Mouse (Mus musculus): ENCODE measurements around the gene Rasd1. TPM values are rescaled to one million over a fixed set of nuclear protein-coding genes. Genes with fewer than 3 reads are reported as not detected.

Gene Rasd1
- polyA plus RNA-seq (2014; fragmentation: Illumina TruSeq; extraction: RNeasy Lipid Tissue Mini Kit (QIAGEN cat#74804); ENCODE audit: low read depth, low replicate concordance), result 1.0 TPM

DNA sequence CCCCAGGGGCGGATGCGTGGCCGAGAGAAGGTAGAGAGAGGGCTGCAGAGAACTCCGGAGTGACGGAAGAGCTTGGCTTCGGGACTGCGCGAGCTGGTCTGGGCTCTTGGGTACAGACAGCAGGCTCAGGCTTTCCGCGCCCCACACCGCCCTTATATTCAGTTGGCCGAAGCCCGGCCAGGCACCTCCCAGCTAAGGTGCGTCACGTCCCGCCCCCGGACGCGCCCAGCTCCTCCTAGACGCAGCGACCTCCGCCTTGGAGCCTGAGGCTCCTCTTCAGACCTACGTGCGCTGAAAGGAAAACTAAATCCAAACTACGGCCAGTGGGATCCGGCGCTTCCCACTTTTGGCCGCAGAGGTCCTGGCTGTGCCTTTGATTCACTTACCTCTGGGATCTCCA, at the start of gene Rasd1:
Gene Rasd1, minus strand, starts transcription at position 127 of the 400 bp plus-strand sequence.

DNA sequence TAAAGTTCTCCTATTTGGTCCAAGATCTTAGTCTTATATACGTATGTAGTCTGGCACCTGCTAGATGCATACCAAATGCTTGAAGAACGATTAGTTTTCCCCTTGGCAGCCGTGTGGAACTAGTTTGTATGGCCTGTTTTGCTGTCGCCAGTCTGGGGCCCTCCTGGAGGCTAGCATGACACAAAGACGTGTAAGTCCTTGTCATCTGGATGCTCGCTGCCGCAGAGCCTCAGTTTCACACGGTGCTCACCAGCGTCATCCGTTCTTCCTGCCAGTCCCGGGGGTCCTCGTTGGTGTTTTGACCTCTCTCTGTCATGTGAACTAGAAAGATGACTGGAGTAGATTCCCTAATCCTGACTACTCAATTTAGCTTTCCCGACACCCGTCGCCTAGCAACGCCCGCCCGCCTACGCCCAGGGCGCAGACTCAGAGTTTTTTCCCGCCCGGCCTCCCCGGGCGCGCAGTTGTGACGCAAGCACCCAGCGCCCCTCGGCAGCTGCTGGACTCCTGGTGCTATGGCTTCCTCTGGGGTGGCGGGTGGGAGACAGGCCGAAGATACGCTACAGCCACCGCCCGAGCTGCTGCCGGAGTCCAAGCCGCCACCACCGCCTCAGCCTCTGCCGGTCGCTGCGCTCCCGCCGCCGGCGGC, 16.9 kb downstream of the Rasd1 start, which contains the start of gene Med9:
Gene Med9, plus strand, starts transcription at position 455 of the 649 bp plus-strand sequence.

Other genes starting within 250 kb of the Rasd1 start
- gene Pld6, start 177.3 kb downstream of the Rasd1 start, polyA plus RNA-seq (2014; fragmentation: Illumina TruSeq; extraction: RNeasy Lipid Tissue Mini Kit (QIAGEN cat#74804); ENCODE audit: low read depth, low replicate concordance), result not detected
- gene Flcn, start 154.9 kb downstream of the Rasd1 start, polyA plus RNA-seq (2014; fragmentation: Illumina TruSeq; extraction: RNeasy Lipid Tissue Mini Kit (QIAGEN cat#74804); ENCODE audit: low read depth, low replicate concordance), result 5.2 TPM
- gene Nt5m, start 125.5 kb downstream of the Rasd1 start, polyA plus RNA-seq (2014; fragmentation: Illumina TruSeq; extraction: RNeasy Lipid Tissue Mini Kit (QIAGEN cat#74804); ENCODE audit: low read depth, low replicate concordance), result 2.5 TPM
- gene Cops3, start 125.1 kb downstream of the Rasd1 start, polyA plus RNA-seq (2014; fragmentation: Illumina TruSeq; extraction: RNeasy Lipid Tissue Mini Kit (QIAGEN cat#74804); ENCODE audit: low read depth, low replicate concordance), result 132 TPM
- 6.8 TPM for gene Med9, start 16.7 kb downstream of the Rasd1 start, polyA plus RNA-seq (2014; fragmentation: Illumina TruSeq; extraction: RNeasy Lipid Tissue Mini Kit (QIAGEN cat#74804); ENCODE audit: low read depth, low replicate concordance)
- not detected for gene Pemt, start 81.5 kb upstream of the Rasd1 start, polyA plus RNA-seq (2014; fragmentation: Illumina TruSeq; extraction: RNeasy Lipid Tissue Mini Kit (QIAGEN cat#74804); ENCODE audit: low read depth, low replicate concordance)
- 1.0 TPM for gene Rai1, start 140.1 kb upstream of the Rasd1 start, polyA plus RNA-seq (2014; fragmentation: Illumina TruSeq; extraction: RNeasy Lipid Tissue Mini Kit (QIAGEN cat#74804); ENCODE audit: low read depth, low replicate concordance)